Mouse (Mus musculus): ENCODE measurements at regions not wholly inside any gene's neighbourhood (a gene's known extent, or its start where the extent isn't known, plus 50 kb on each side); places are given as distances from the start of the nearest gene placed in this dataset.

- no peak overlapping the region for H3K27ac ChIP-seq (ENCODE audit: insufficient read depth, low read depth)
- in situ Hi-C loops (cut with MboI; ENCODE audit: low pct_ligation_motif_present, low pct_unique_long_range_greater_than_20kb, low sequenced_read_pairs) (no loop called here), dilution Hi-C loops (cut with MboI; ENCODE audit: extremely low pct_ligation_motif_present, extremely low pct_unique_long_range_greater_than_20kb, low sequenced_read_pairs) (no loop called here)
- no peak overlapping the region for H3K4me3 ChIP-seq (replicated peaks in 1 of 3; ENCODE audit: low read depth in 2 of 3, low read length in 2 of 3, poor library complexity in 1 of 3)
- DNase-seq (ENCODE audit: extremely low read depth): no peak
- H3K4me1 ChIP-seq (ENCODE audit: control insufficient read depth in 1 of 2, insufficient read depth in 2 of 2): 0 out of 4 replicates have a peak, but pooled peaks cover 0 to 3% of the 10 kb centered on the region in 2 experiments
- TF ChIP-seq TBP (conservative IDR thresholded peaks at IDR 0.05; ENCODE audit: low read depth, low read length) (no peak), UBTF (IDR thresholded peaks at IDR 0.05; ENCODE audit: low read depth, low read length) (no peak), CTCF (conservative IDR thresholded peaks at IDR 0.05 in 1 of 2, IDR thresholded peaks at IDR 0.05 in 1 of 2; ENCODE audit: low read depth in 2 of 2, low read length in 2 of 2) (no peak), EP300 (IDR thresholded peaks at IDR 0.05; ENCODE audit: low read length) (no peak), JUND (conservative IDR thresholded peaks at IDR 0.05; ENCODE audit: low read depth, low read length) (no peak), NELFE (IDR thresholded peaks at IDR 0.05; ENCODE audit: low read depth, low read length) (no peak), BHLHE40 (IDR thresholded peaks at IDR 0.05; ENCODE audit: low read depth, low read length) (no peak), GABPA (IDR thresholded peaks at IDR 0.05; ENCODE audit: insufficient replicate concordance, low read depth, low read length) (no peak), MXI1 (IDR thresholded peaks at IDR 0.05; ENCODE audit: low read depth, low read length) (no peak), KAT2A (IDR thresholded peaks at IDR 0.05; ENCODE audit: insufficient replicate concordance, low read length) (no peak), RAD21 (IDR thresholded peaks at IDR 0.05; ENCODE audit: low read depth, low read length) (no peak), SMC3 (IDR thresholded peaks at IDR 0.05; ENCODE audit: low read depth, low read length) (no peak), ZKSCAN1 (IDR thresholded peaks at IDR 0.05; ENCODE audit: borderline replicate concordance, low read depth, low read length) (no peak), CHD2 (IDR thresholded peaks at IDR 0.05; ENCODE audit: low read length) (no peak)
- H3K27me3 ChIP-seq (replicated peaks): no peaks in the 10 kb centered on the region
- H3K9me3 ChIP-seq (replicated peaks; ENCODE audit: low read length): no peaks in the 10 kb centered on the region
- no peak overlapping the region for H3K9ac ChIP-seq (ENCODE audit: insufficient read depth, low read depth)
- no peaks in the 10 kb centered on the region for H3K36me3 ChIP-seq (replicated peaks in 1 of 2; ENCODE audit: control insufficient read depth in 1 of 2, insufficient read depth in 1 of 2, low read length in 1 of 2)
- peak overlapping the region; percentile 29; the same call in 1 of the 2 replicates for H3K4me2 ChIP-seq (ENCODE audit: insufficient read depth, low read depth, poor library complexity, severe bottlenecking)
- H3K79me2 ChIP-seq (replicated peaks; ENCODE audit: control insufficient read depth, extremely low read depth, insufficient read depth, poor library complexity, severe bottlenecking): 0 out of 2 replicates have a peak, but pooled peaks cover 2% of the 10 kb centered on the region
Observed at GRCm38 (mm10) chr2:3887845-3888433, 129.6 kb upstream of the Frmd4a start.

GRCm38 (mm10) chr2:3889381-3889780 is 128.1 kb upstream of the Frmd4a start:
- Histone ChIP-seq H3K79me2 (replicated peaks; ENCODE audit: control insufficient read depth, extremely low read depth, insufficient read depth, poor library complexity, severe bottlenecking) (0 out of 2 replicates have a peak, but pooled peaks cover 2% of the 10 kb centered on the region), H3K27me3 (replicated peaks) (no peaks in the 10 kb centered on the region), H3K4me1 (ENCODE audit: control insufficient read depth in 1 of 2, insufficient read depth in 2 of 2) (0 out of 4 replicates have a peak, but pooled peaks cover 0 to 3% of the 10 kb centered on the region in 2 experiments), H3K27ac (ENCODE audit: insufficient read depth, low read depth) (no peak overlapping the region), H3K9me3 (replicated peaks; ENCODE audit: low read length) (no peaks in the 10 kb centered on the region), H3K9ac (ENCODE audit: insufficient read depth, low read depth) (no peak overlapping the region), H3K4me2 (ENCODE audit: insufficient read depth, low read depth, poor library complexity, severe bottlenecking) (no peak overlapping the region), H3K36me3 (replicated peaks in 1 of 2; ENCODE audit: control insufficient read depth in 1 of 2, insufficient read depth in 1 of 2, low read length in 1 of 2) (no peaks in the 10 kb centered on the region), H3K4me3 (replicated peaks in 1 of 3; ENCODE audit: low read depth in 2 of 3, low read length in 2 of 3, poor library complexity in 1 of 3) (no peak overlapping the region)
- no peak for DNase-seq (ENCODE audit: extremely low read depth)
- no peak for TF ChIP-seq MYC (IDR thresholded peaks at IDR 0.05; ENCODE audit: low read depth, low read length)
- TF ChIP-seq JUND (conservative IDR thresholded peaks at IDR 0.05; ENCODE audit: low read depth, low read length): no peak
- TF ChIP-seq TCF12 (IDR thresholded peaks at IDR 0.05; ENCODE audit: low read depth, low read length): no peak
- TF ChIP-seq CTCF (conservative IDR thresholded peaks at IDR 0.05 in 1 of 2, IDR thresholded peaks at IDR 0.05 in 1 of 2; ENCODE audit: low read depth in 2 of 2, low read length in 2 of 2): no peak
- no peak for TF ChIP-seq CHD2 (IDR thresholded peaks at IDR 0.05; ENCODE audit: low read length)
- TF ChIP-seq NRF1 (IDR thresholded peaks at IDR 0.05; ENCODE audit: low read depth, low read length): no peak
- no peak for TF ChIP-seq GABPA (IDR thresholded peaks at IDR 0.05; ENCODE audit: insufficient replicate concordance, low read depth, low read length)
- no peak for TF ChIP-seq SMC3 (IDR thresholded peaks at IDR 0.05; ENCODE audit: low read depth, low read length)
- no peak for TF ChIP-seq ELF1 (IDR thresholded peaks at IDR 0.05; ENCODE audit: low read depth, low read length)
- TF ChIP-seq USF1 (IDR thresholded peaks at IDR 0.05; ENCODE audit: low read depth, low read length): no peak
- TF ChIP-seq MAZ (IDR thresholded peaks at IDR 0.05; ENCODE audit: low read depth, low read length): no peak
- no peak for TF ChIP-seq TBP (conservative IDR thresholded peaks at IDR 0.05; ENCODE audit: low read depth, low read length)
- no peak for TF ChIP-seq CHD1 (IDR thresholded peaks at IDR 0.05; ENCODE audit: low read depth, low read length)
- no peak for TF ChIP-seq JUN (IDR thresholded peaks at IDR 0.05; ENCODE audit: insufficient read depth, low read depth, low read length)
- no peak for TF ChIP-seq MAFK (IDR thresholded peaks at IDR 0.05; ENCODE audit: insufficient replicate concordance, low read length)
- no peak for TF ChIP-seq SIN3A (IDR thresholded peaks at IDR 0.05; ENCODE audit: low read length)
- TF ChIP-seq E2F4 (IDR thresholded peaks at IDR 0.05; ENCODE audit: insufficient replicate concordance, low read depth, low read length): no peak
- TF ChIP-seq ZKSCAN1 (IDR thresholded peaks at IDR 0.05; ENCODE audit: borderline replicate concordance, low read depth, low read length): no peak
- no peak for TF ChIP-seq BHLHE40 (IDR thresholded peaks at IDR 0.05; ENCODE audit: low read depth, low read length)
- in situ Hi-C loops (cut with MboI; ENCODE audit: low pct_ligation_motif_present, low pct_unique_long_range_greater_than_20kb, low sequenced_read_pairs) (no loop called here), dilution Hi-C loops (cut with MboI; ENCODE audit: extremely low pct_ligation_motif_present, extremely low pct_unique_long_range_greater_than_20kb, low sequenced_read_pairs) (no loop called here)

Data from CH12.LX (cell line).